In the genomic region with DNA sequence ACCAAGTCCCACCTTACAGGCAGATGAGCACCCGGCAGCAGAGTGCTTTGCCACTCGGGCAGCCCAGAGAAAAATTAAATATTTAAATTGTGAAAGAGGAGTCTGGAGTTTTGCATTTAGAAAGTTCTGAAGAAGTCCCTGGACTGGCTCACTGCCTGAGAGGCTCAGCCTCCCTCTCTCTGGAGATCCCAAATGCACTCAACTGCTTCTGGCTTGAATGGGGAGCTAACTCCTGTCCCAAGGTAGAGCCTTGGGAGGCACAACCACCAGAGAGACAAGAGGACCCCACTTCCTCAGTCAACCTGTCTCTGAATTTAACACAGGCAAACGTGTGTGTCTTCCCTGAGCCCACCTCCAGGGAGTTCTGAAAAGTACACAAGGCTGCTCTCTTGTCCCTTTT, we compare ENCODE assay signal across 8 mouse cellular contexts. TPM values are rescaled to one million over a fixed set of nuclear protein-coding genes. Genes with fewer than 3 reads are reported as not detected.
DNase-seq lines count a peak whose midpoint lies in the region; ATAC-seq and TF ChIP-seq lines count a peak whose summit lies in the region.

No protein-coding gene starts in this region.

- DNase-seq in gastrocnemius, adult 2 months, result no peak
- DNase-seq in gastrocnemius, adult 8-10 months (ENCODE audit: low spot score in 2 of 2), result no peak
- no peak for DNase-seq in heart, postnatal 0 days (ENCODE audit: low spot score)
- peak; percentile 4 for DNase-seq in lung, postnatal 14 days
- DNase-seq in cerebellum, postnatal 14 days, result no peak
- no peak for DNase-seq in thymus, postnatal 0 days (ENCODE audit: low spot score)

- no peak for TF ChIP-seq CTCF in gastrocnemius, adult 2 months (IDR thresholded peaks at IDR 0.05)
- TF ChIP-seq CTCF in cortical plate, adult 2 months (IDR thresholded peaks at IDR 0.05; ENCODE audit: extremely low read depth, insufficient read depth, low read length), result no peak
- no peak for TF ChIP-seq CTCF in heart, postnatal 0 days (IDR thresholded peaks at IDR 0.05; ENCODE audit: low read depth)

- no peak for TF ChIP-seq EP300 in heart, postnatal 0 days (IDR thresholded peaks at IDR 0.05; ENCODE audit: low read depth)

- peak overlapping the region; percentile 72 for H3K4me3 ChIP-seq in gastrocnemius, adult 2 months
- peak overlapping the region; percentile 58 for H3K4me3 ChIP-seq in cortical plate, adult 2 months (ENCODE audit: insufficient read depth, low read length)
- peak overlapping the region; percentile 49 for H3K4me3 ChIP-seq in heart, postnatal 0 days (ENCODE audit: low read depth, low read length)

- no peaks in the 10 kb centered on the region for H3K27me3 ChIP-seq in heart, postnatal 0 days (ENCODE audit: control insufficient read depth, insufficient read depth, low read length)

- intact Hi-C loops in gastrocnemius, adult 2 months (cut with DNase I), result no loop called here

- no peak for TF ChIP-seq POLR2A in cortical plate, adult 2 months (IDR thresholded peaks at IDR 0.05; ENCODE audit: extremely low read depth, insufficient read depth, low read length)

- ATAC-seq in heart, postnatal 0 days (ENCODE audit: insufficient read depth, low read depth), result no peak
- ATAC-seq in granulocyte monocyte progenitor cell, adult 5-6 weeks (replicated peaks; ENCODE audit: poor library complexity, severe bottlenecking), result no peak

- H3K4me2 ChIP-seq in heart, postnatal 0 days (ENCODE audit: low read depth, low read length), result peak overlapping the region; percentile 60

- no peaks in the 10 kb centered on the region for H3K4me1 ChIP-seq in cortical plate, adult 2 months (ENCODE audit: control insufficient read depth, insufficient read depth, low read length)
- H3K4me1 ChIP-seq in heart, postnatal 0 days (ENCODE audit: control insufficient read depth, insufficient read depth), result no peaks in the 10 kb centered on the region

- no peaks in the 10 kb centered on the region for H3K9me3 ChIP-seq in heart, postnatal 0 days (replicated peaks; ENCODE audit: control insufficient read depth, low read length)

- H3K27ac ChIP-seq in gastrocnemius, adult 2 months, result peak overlapping the region; percentile 80
- H3K27ac ChIP-seq in cortical plate, adult 2 months (ENCODE audit: insufficient read depth, low read length), result no peak overlapping the region
- H3K27ac ChIP-seq in heart, postnatal 0 days (ENCODE audit: low read depth), result peak overlapping the region; percentile 54; the same call in 1 of the 2 replicates

- WGBS in heart, postnatal 0 days, result 4% methylated on average over 3 of the region's 3 CpGs

- peak overlapping the region; percentile 57 for H3K9ac ChIP-seq in heart, postnatal 0 days (replicated peaks; ENCODE audit: low read depth, low read length)

- no peaks in the 10 kb centered on the region for H3K36me3 ChIP-seq in heart, postnatal 0 days (replicated peaks; ENCODE audit: control insufficient read depth, insufficient read depth, low read length)

RNA-seq across cellular contexts. Expression of gene Ldb2, which starts 1.0 kb away (rescaled TPM):
- total RNA-seq in gastrocnemius, adult 2 months (2021), result 1 to 10 TPM; 1.7 to 4.1 TPM
- total RNA-seq in gastrocnemius, adult 8-10 months (2022), result 1 to 10 TPM; 1.4 to 2.9 (median 2.4) TPM
- 33.3 and 36.5 TPM in 2 replicates for polyA plus RNA-seq in cortical plate, adult 2 months (2012; rRNA removed)
- 8.0 and 17.1 TPM in 2 replicates for total RNA-seq in heart, postnatal 0 days (2014; rRNA removed; ENCODE audit: low replicate concordance)
- 10.6 and 10.8 TPM in 2 replicates for polyA plus RNA-seq in heart, postnatal 0 days (2015; fragmentation: Nextera tagmentation; extraction: Ambion mirVana)
- polyA plus RNA-seq in thymus, postnatal 0 days (2015; fragmentation: Nextera tagmentation; extraction: Ambion mirVana), result 5.1 and 5.3 TPM in 2 replicates
- not detected in 2 replicates for total RNA-seq in granulocyte monocyte progenitor cell, adult 5-6 weeks (2014; fragmentation: Nextera tagmentation)
- total RNA-seq in granulocyte monocyte progenitor cell, adult 5-6 weeks (2017), result not detected in 2 replicates
